Mouse (Mus musculus) midbrain, embryonic 10.5 days (tissue): ENCODE data around the gene Xkr8. TPM values are rescaled to one million over a fixed set of nuclear protein-coding genes. Genes with fewer than 3 reads are reported as not detected.
A peak's percentile ranks its signal among the peaks of the same experiment; 100 is the strongest.
"Not testable (repeated sequence)": the region's sequence is repeated elsewhere in the genome, so short reads cannot be mapped to it uniquely, and the experiment has no call there.

Experiments used
- DNase-seq: peaks from one replicate; pipeline ENCODE4 v3.0.0-alpha.2; 2017; ENCODE audit warnings: low spot score
- H3K27ac ChIP-seq: fragments of 300-500 bp; sonication (generic); replicated peaks from 2 replicates; pipeline ENCODE4 v1.5.1; 2016; ENCODE audit warnings: mild to moderate bottlenecking
- H3K27me3 ChIP-seq: fragments of 300-500 bp; sonication (generic); 2 replicates; pipeline ENCODE4 v1.6.1; 2016; ENCODE audit warnings: low read depth, mild to moderate bottlenecking; ENCODE audit not compliant: poor library complexity, severe bottlenecking
- H3K36me3 ChIP-seq: fragments of 300-500 bp; sonication (generic); 2 replicates; pipeline ENCODE4 v1.6.1; 2016; ENCODE audit warnings: mild to moderate bottlenecking, moderate library complexity
- H3K4me1 ChIP-seq: fragments of 300-500 bp; sonication (generic); 2 replicates; pipeline ENCODE4 v1.6.1; 2016
- H3K4me3 ChIP-seq: fragments of 300-500 bp; sonication (generic); 2 replicates; pipeline ENCODE4 v1.5.1; 2016; ENCODE audit warnings: mild to moderate bottlenecking, moderate library complexity
- H3K9me3 ChIP-seq: fragments of 300-500 bp; sonication (generic); replicated peaks from 2 replicates; pipeline ENCODE4 v1.6.1; 2016; ENCODE audit warnings: mild to moderate bottlenecking
- WGBS: fragments of 180-500 bp; shearing (Covaris S2); methylation state at CpG from one replicate; pipeline ENCODE4 v1.1.7; 2016; 5-methylcytosine and 5-hydroxymethylcytosine counted together
- polyA plus RNA-seq: library from polyadenylated mRNA; unstranded; fragments of >200 nt; fragmentation: Nextera tagmentation; extraction: Ambion mirVana; gene quantifications from 2 replicates; pipeline ENCODE4 v1.2.1, GENCODE M21; 2016

Xkr8 gene
- polyA plus RNA-seq: 4.3 and 4.8 TPM in 2 replicates

- WGBS: 2% methylated on average over 34 of the region's 34 CpGs
- Histone ChIP-seq H3K9me3 (no peaks in the 10 kb centered on the region), H3K27me3 (no peaks in the 10 kb centered on the region), H3K36me3 (peaks cover 8% of the 10 kb centered on the region), H3K27ac (peak within 1 kb of the TSS; percentile 76), H3K4me3 (peak within 1 kb of the TSS; percentile 68), H3K4me1 (peaks cover 16% of the 10 kb centered on the region)
- DNase-seq: peak; percentile 89
These were observed at the start of gene Xkr8 for GRCm38 (mm10) chr4:132732148-132732684. Gene Xkr8 (minus strand): TSS chr4:132732546.

GRCm38 (mm10) chr4:132780288-132780687, 47.9 kb upstream of the Xkr8 start:
- no peaks in the 10 kb centered on the region for H3K9me3 ChIP-seq
- H3K36me3 ChIP-seq: peaks cover 52% of the 10 kb centered on the region
- H3K4me1 ChIP-seq: no peaks in the 10 kb centered on the region
- H3K27me3 ChIP-seq: no peaks in the 10 kb centered on the region
- H3K4me3 ChIP-seq: no peak overlapping the region
- DNase-seq: no peak
- 89% methylated on average over 4 of the region's 4 CpGs for WGBS
- H3K27ac ChIP-seq: no peak overlapping the region

GRCm38 (mm10) chr4:132778562-132779201, 46.3 kb upstream of the Xkr8 start:
- H3K27me3 ChIP-seq: no peaks in the 10 kb centered on the region
- H3K27ac ChIP-seq: no peak overlapping the region
- 96% methylated on average over 6 of the region's 6 CpGs for WGBS
- peaks cover 69% of the 10 kb centered on the region for H3K36me3 ChIP-seq
- no peak for DNase-seq
- H3K4me1 ChIP-seq: no peaks in the 10 kb centered on the region
- no peaks in the 10 kb centered on the region for H3K9me3 ChIP-seq
- H3K4me3 ChIP-seq: no peak overlapping the region

- H3K36me3 ChIP-seq: peaks cover 88% of the 10 kb centered on the region
- WGBS: 93% methylated on average over 5 of the region's 5 CpGs
These were observed 44.4 kb upstream of the Xkr8 start for GRCm38 (mm10) chr4:132776764-132777163.

GRCm38 (mm10) chr4:132774905-132775304, 42.6 kb upstream of the Xkr8 start:
- Histone ChIP-seq H3K4me1 (no peaks in the 10 kb centered on the region), H3K4me3 (no peak overlapping the region), H3K9me3 (no peaks in the 10 kb centered on the region), H3K27me3 (no peaks in the 10 kb centered on the region), H3K27ac (no peak overlapping the region), H3K36me3 (peaks cover 100% of the 10 kb centered on the region)
- 88% methylated on average over 3 of the region's 3 CpGs for WGBS
- no peak for DNase-seq

More at GRCm38 (mm10) chr4:132776764-132777163, 44.4 kb upstream of the Xkr8 start:
- no peaks in the 10 kb centered on the region for H3K4me1 ChIP-seq
- H3K27me3 ChIP-seq: no peaks in the 10 kb centered on the region
- no peak overlapping the region for H3K4me3 ChIP-seq
- DNase-seq: peak; percentile 38
- no peaks in the 10 kb centered on the region for H3K9me3 ChIP-seq
- no peak overlapping the region for H3K27ac ChIP-seq

- peaks cover 72% of the 10 kb centered on the region for H3K36me3 ChIP-seq
These were observed 39.4 kb upstream of the Xkr8 start for GRCm38 (mm10) chr4:132771776-132772175.

GRCm38 (mm10) chr4:132767914-132768876, 35.8 kb upstream of the Xkr8 start, which contains the start of gene Rpa2:
Gene Rpa2 (plus strand): TSS chr4:132768332.
- peaks cover 13% of the 10 kb centered on the region for H3K4me1 ChIP-seq
- under 1% methylated on average over 71 of the region's 71 CpGs for WGBS
- H3K36me3 ChIP-seq: peaks cover 36% of the 10 kb centered on the region
- H3K27me3 ChIP-seq: no peaks in the 10 kb centered on the region
- no peaks in the 10 kb centered on the region for H3K9me3 ChIP-seq
- H3K27ac ChIP-seq: peak within 1 kb of the TSS; percentile 91
- DNase-seq: peak; percentile 98
- peak within 1 kb of the TSS; percentile 82 for H3K4me3 ChIP-seq

More at GRCm38 (mm10) chr4:132771776-132772175, 39.4 kb upstream of the Xkr8 start:
- Histone ChIP-seq H3K9me3 (no peaks in the 10 kb centered on the region), H3K4me3 (no peak overlapping the region), H3K27me3 (no peaks in the 10 kb centered on the region), H3K4me1 (peaks cover 13% of the 10 kb centered on the region), H3K27ac (no peak overlapping the region)
- 94% methylated on average over 9 of the region's 9 CpGs for WGBS
- DNase-seq: no peak

- DNase-seq, H3K36me3 ChIP-seq, H3K27me3 ChIP-seq, H3K9me3 ChIP-seq, H3K27ac ChIP-seq, H3K4me3 ChIP-seq, H3K4me1 ChIP-seq: not testable (repeated sequence)
- 84% methylated on average over 3 of the region's 3 CpGs for WGBS
These were observed 30.8 kb upstream of the Xkr8 start for GRCm38 (mm10) chr4:132763125-132763524.

GRCm38 (mm10) chr4:132762602-132763001, 30.3 kb upstream of the Xkr8 start:
- WGBS: 81% methylated on average over 6 of the region's 6 CpGs

GRCm38 (mm10) chr4:132760296-132760695, 27.9 kb upstream of the Xkr8 start:
- peaks cover 12% of the 10 kb centered on the region for H3K4me1 ChIP-seq
- no peak for DNase-seq
- H3K4me3 ChIP-seq: no peak overlapping the region
- peaks cover 33% of the 10 kb centered on the region for H3K27me3 ChIP-seq
- H3K27ac ChIP-seq: no peak overlapping the region
- WGBS: 83% methylated on average over 3 of the region's 3 CpGs
- no peaks in the 10 kb centered on the region for H3K36me3 ChIP-seq
- no peaks in the 10 kb centered on the region for H3K9me3 ChIP-seq

More at GRCm38 (mm10) chr4:132762602-132763001, 30.3 kb upstream of the Xkr8 start:
- no peak overlapping the region for H3K27ac ChIP-seq
- H3K27me3 ChIP-seq: peaks cover 10% of the 10 kb centered on the region
- H3K4me3 ChIP-seq: no peak overlapping the region
- H3K9me3 ChIP-seq: no peaks in the 10 kb centered on the region
- H3K4me1 ChIP-seq: no peaks in the 10 kb centered on the region
- DNase-seq: no peak
- no peaks in the 10 kb centered on the region for H3K36me3 ChIP-seq

- H3K27ac ChIP-seq: no peak overlapping the region
- H3K36me3 ChIP-seq: no peaks in the 10 kb centered on the region
- H3K4me3 ChIP-seq: no peak overlapping the region
- H3K4me1 ChIP-seq: peaks cover 15% of the 10 kb centered on the region
- no peaks in the 10 kb centered on the region for H3K9me3 ChIP-seq
- H3K27me3 ChIP-seq: peaks cover 38% of the 10 kb centered on the region
- 91% methylated on average over 7 of the region's 7 CpGs for WGBS
- no peak for DNase-seq
These were observed 25.4 kb upstream of the Xkr8 start for GRCm38 (mm10) chr4:132757633-132758351.

GRCm38 (mm10) chr4:132756974-132757373, 24.6 kb upstream of the Xkr8 start, which contains the start of gene Smpdl3b:
Gene Smpdl3b (minus strand): TSS chr4:132757252.
- DNase-seq: peak; percentile 79
- WGBS: 2% methylated on average over 22 of the region's 22 CpGs
- Histone ChIP-seq H3K36me3 (no peaks in the 10 kb centered on the region), H3K9me3 (no peaks in the 10 kb centered on the region), H3K4me3 (peak within 1 kb of the TSS; percentile 56), H3K4me1 (peaks cover 23% of the 10 kb centered on the region), H3K27ac (peak within 1 kb of the TSS; percentile 78), H3K27me3 (peaks cover 38% of the 10 kb centered on the region)
